Mouse (Mus musculus): Measurements from ENCODE around the gene Cyp4f37. TPM values are rescaled to one million over a fixed set of nuclear protein-coding genes. Genes with fewer than 3 reads are reported as not detected.
"Not testable (repeated sequence)": the region's sequence is repeated elsewhere in the genome, so short reads cannot be mapped to it uniquely, and the experiment has no call there.

The Cyp4f37 gene
- total RNA-seq (2018; cell fraction: chromatin; rRNA removed), result not detected
- under 1 TPM in 2 of 26 experiments, not detected in 24; 0.06 to 0.08 TPM for total RNA-seq (2018; cell fraction: cytosol; rRNA removed)
- total RNA-seq (2018; cell fraction: nucleus; rRNA removed), result not detected
- polyA plus RNA-seq (2018), result not detected in 3 replicates

DNA sequence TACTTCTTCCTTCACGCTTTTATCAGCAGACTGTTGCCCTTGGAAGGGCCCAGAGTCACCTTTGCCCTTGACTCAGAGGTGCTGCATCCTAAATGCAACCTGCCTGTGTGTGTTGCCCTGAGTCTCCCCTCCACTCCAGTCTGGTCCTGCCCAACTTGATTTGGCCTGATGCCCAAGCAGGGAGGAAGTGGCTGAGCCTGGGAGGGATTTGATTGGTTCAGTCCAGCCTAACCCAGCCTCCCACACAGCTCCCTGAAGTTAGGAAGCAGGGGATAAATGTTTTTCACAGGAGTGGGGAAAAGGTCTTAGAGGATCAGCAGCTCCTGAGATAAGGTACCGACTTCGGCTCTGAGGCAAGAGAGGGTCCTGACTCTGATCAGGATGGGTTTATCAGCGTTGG, at the start of gene Cyp4f37:
TSS of gene Cyp4f37 (plus strand) at position 292 of the 400 bp plus-strand sequence.
- not testable (repeated sequence) for H3K27ac ChIP-seq; H3K79me2 ChIP-seq (ENCODE audit: inconsistent target); H3K4me3 ChIP-seq (ENCODE audit: inconsistent target); H3K36me3 ChIP-seq (ENCODE audit: inconsistent target)
- WGBS (ENCODE audit: missing documents), result 74% methylated on average over 4 of the region's 4 CpGs

DNA sequence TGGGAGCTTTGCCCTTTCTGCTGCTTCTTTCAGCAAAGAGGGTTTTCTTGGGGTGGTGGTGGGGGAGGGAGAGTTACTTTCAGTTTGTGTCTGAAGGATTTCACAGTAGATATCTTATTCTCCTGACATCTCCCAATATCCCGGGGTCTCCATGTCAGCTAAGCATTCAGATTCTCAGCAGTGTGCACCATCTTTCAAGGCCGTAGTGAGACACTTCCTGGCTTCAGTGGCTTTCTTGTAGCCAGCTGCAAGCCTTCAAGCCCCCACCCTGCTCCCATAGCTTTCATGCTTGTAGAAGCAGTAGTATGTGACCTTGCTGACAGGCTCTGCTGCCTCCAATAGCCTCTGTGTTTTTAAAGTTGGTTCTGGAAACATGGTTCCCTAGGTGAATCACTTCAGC, 47.8 kb upstream of the Cyp4f37 start:
- not testable (repeated sequence) for H3K27ac ChIP-seq; H3K4me3 ChIP-seq (ENCODE audit: inconsistent target); H3K79me2 ChIP-seq (ENCODE audit: inconsistent target); H3K36me3 ChIP-seq (ENCODE audit: inconsistent target)
- WGBS (ENCODE audit: missing documents), result 72% methylated on average over 2 of the region's 2 CpGs

DNA sequence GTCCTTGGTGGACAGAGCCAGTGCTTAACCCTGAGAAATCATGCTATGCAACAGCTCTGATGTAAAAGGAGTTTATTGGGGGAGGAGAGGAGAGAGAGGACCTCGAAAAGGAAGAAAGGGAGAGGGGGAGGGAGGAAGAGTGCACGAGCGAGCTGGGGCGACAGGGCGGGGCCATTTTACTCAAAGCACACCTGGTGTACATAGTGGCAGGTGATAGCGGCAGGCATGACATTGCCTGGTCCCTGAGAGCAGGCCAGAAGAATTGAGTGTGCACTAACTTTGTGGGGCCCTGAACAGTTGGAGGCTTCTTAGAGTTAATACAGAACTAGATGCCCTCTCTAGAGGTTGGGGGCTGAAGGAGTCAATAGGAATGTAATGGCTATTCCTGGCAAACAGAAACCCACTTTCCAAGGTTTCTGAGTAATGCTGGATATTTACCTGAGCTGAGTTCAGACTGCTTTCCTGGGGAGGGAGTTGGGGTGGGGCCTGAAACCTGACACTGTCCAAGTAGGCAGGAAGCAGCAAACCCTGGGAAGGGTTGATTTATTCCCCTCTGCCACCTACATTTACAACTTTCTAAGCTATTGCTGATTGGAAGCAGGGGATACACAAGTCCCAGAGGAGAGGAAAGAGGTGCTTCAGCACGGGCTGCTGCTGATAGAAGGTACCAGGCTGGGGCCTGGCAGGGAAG, 43.5 kb upstream of the Cyp4f37 start:
- WGBS (ENCODE audit: missing documents), result 66% methylated on average over 7 of the region's 7 CpGs
- Histone ChIP-seq H3K27ac (no peak overlapping the region), H3K36me3 (ENCODE audit: inconsistent target) (no peaks in the 10 kb centered on the region), H3K79me2 (ENCODE audit: inconsistent target) (no peaks in the 10 kb centered on the region), H3K4me3 (ENCODE audit: inconsistent target) (no peak overlapping the region)

- Histone ChIP-seq H3K4me3 (ENCODE audit: inconsistent target) (no peak overlapping the region), H3K79me2 (ENCODE audit: inconsistent target) (no peaks in the 10 kb centered on the region), H3K36me3 (ENCODE audit: inconsistent target) (no peaks in the 10 kb centered on the region), H3K27ac (no peak overlapping the region)
- WGBS (ENCODE audit: missing documents), result 87% methylated on average over 18 of the region's 18 CpGs
These were observed 24.6 kb upstream of the Cyp4f37 start for GRCm38 (mm10) chr17:32596494-32596893.

- no peak overlapping the region for H3K4me3 ChIP-seq (ENCODE audit: inconsistent target)
- H3K36me3 ChIP-seq (ENCODE audit: inconsistent target), result no peaks in the 10 kb centered on the region
- peak overlapping the region; percentile 43 for H3K27ac ChIP-seq
- 6% methylated on average over 1 of the region's 1 CpGs for WGBS (ENCODE audit: missing documents)
- no peaks in the 10 kb centered on the region for H3K79me2 ChIP-seq (ENCODE audit: inconsistent target)
These were observed 13.1 kb upstream of the Cyp4f37 start for GRCm38 (mm10) chr17:32608055-32608454.

DNA sequence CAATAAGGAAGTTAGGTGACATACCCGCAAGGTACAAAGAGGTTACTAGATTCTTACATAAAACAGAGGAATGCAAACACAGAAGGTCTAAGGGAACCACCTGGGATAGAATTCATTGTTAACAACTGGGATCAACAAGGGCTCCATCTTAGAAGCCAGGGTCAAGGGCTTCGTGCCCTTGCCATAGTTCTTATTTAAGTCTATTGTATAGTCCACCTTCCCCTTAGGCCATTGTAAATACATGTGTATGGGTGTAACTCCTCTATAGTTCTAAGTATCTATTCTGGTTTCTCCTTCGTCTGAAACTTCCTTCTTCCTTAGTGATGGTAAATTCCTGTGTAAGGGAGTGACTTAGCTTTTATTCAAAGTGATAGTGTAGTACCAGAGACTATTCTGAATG, 10.9 kb upstream of the Cyp4f37 start:
- H3K36me3 ChIP-seq (ENCODE audit: inconsistent target); H3K79me2 ChIP-seq (ENCODE audit: inconsistent target); H3K4me3 ChIP-seq (ENCODE audit: inconsistent target); H3K27ac ChIP-seq: not testable (repeated sequence)
- 65% methylated on average over 3 of the region's 3 CpGs for WGBS (ENCODE audit: missing documents)

DNA sequence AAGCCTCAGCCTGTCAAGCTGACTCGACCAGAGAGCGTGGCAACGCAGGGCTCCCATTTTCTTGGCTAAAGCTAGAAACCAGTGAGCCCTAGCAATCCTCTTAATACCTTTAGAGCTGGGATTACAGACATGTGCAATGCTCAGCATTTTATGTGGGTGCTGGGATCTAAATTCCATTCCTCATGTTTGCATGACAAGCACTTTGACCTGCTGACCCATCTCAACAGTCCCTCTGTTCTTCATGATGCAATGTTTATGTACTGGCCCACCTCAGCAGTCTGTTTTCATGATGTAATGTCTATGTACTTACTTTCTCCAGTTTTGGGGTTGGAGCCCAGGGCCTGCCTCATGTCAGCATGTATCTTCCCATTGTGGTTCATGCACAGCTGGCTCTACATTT, 10.2 kb upstream of the Cyp4f37 start:
- no peak overlapping the region for H3K4me3 ChIP-seq (ENCODE audit: inconsistent target)
- H3K79me2 ChIP-seq (ENCODE audit: inconsistent target), result no peaks in the 10 kb centered on the region
- no peaks in the 10 kb centered on the region for H3K36me3 ChIP-seq (ENCODE audit: inconsistent target)
- 88% methylated on average over 3 of the region's 3 CpGs for WGBS (ENCODE audit: missing documents)
- no peak overlapping the region for H3K27ac ChIP-seq

DNA sequence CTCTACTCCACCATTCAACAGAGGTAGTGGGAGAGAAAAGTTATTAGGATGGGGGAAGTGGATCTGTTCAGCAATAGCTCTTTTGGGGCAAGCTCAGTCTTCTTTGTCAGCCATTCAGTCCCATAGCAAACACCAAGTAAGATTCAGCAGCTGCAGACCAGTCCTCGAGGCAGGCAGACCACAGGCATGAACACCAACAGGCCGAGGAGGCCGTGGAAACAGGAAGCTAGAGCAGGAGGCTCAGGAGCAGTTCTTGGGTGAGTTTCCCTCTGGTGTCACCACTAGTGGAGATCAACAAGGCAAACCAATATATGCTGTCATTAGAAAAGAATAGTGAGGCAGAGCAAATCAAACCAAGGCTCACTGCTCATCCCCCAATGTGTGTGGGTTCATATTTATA, 8.7 kb upstream of the Cyp4f37 start:
- H3K4me3 ChIP-seq (ENCODE audit: inconsistent target), result no peak overlapping the region
- no peaks in the 10 kb centered on the region for H3K36me3 ChIP-seq (ENCODE audit: inconsistent target)
- H3K79me2 ChIP-seq (ENCODE audit: inconsistent target), result no peaks in the 10 kb centered on the region
- H3K27ac ChIP-seq, result no peak overlapping the region
- WGBS (ENCODE audit: missing documents), result 7% methylated on average over 3 of the region's 3 CpGs

DNA sequence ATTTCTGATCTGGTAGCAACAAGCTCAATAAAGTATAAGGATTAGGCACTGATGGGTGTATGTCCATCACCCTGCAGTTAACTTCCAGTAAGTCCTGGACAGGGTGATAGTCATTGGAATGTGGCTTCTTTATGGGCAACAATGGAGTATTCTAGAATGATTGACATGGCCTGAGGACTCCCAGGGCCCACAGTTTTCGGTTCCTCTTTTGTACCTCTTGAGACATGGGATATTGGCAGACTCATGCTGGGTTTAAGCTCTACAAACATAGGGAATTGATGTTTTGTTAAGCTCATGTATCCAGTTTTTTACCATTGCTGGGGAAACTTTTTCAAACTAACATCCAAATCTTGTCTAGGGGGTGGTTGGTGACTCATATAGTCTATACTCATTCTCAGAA, 3.9 kb upstream of the Cyp4f37 start:
- no peak overlapping the region for H3K4me3 ChIP-seq (ENCODE audit: inconsistent target)
- WGBS (ENCODE audit: missing documents), result 25% methylated on average over 1 of the region's 1 CpGs
- no peaks in the 10 kb centered on the region for H3K79me2 ChIP-seq (ENCODE audit: inconsistent target)
- H3K27ac ChIP-seq, result no peak overlapping the region
- H3K36me3 ChIP-seq (ENCODE audit: inconsistent target), result no peaks in the 10 kb centered on the region

DNA sequence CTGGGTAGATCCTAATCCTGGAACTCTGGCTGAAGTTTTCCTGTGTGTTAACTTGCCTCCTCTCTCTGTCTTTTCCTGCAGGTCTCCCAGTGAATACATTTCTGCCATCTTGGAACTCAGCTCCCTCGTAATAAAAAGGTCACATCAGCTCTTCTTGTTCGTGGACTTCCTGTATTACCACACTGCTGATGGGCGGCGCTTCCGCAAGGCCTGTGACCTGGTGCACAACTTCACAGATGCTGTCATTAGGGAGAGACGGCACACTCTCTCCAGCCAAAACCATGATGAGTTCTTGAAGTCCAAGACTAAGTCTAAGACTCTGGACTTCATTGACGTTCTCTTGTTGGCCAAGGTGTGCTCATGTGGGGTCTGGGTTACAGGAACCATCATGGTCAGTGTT, 8.6 kb downstream of the Cyp4f37 start:
- H3K27ac ChIP-seq; H3K36me3 ChIP-seq (ENCODE audit: inconsistent target); H3K4me3 ChIP-seq (ENCODE audit: inconsistent target); H3K79me2 ChIP-seq (ENCODE audit: inconsistent target): not testable (repeated sequence)
- WGBS (ENCODE audit: missing documents), result 58% methylated on average over 7 of the region's 7 CpGs

- Histone ChIP-seq H3K4me3 (ENCODE audit: inconsistent target) (no peak overlapping the region), H3K79me2 (ENCODE audit: inconsistent target) (no peaks in the 10 kb centered on the region), H3K27ac (no peak overlapping the region), H3K36me3 (ENCODE audit: inconsistent target) (no peaks in the 10 kb centered on the region)
- 64% methylated on average over 3 of the region's 3 CpGs for WGBS (ENCODE audit: missing documents)
These were observed 10.8 kb downstream of the Cyp4f37 start for GRCm38 (mm10) chr17:32631936-32632335.

DNA sequence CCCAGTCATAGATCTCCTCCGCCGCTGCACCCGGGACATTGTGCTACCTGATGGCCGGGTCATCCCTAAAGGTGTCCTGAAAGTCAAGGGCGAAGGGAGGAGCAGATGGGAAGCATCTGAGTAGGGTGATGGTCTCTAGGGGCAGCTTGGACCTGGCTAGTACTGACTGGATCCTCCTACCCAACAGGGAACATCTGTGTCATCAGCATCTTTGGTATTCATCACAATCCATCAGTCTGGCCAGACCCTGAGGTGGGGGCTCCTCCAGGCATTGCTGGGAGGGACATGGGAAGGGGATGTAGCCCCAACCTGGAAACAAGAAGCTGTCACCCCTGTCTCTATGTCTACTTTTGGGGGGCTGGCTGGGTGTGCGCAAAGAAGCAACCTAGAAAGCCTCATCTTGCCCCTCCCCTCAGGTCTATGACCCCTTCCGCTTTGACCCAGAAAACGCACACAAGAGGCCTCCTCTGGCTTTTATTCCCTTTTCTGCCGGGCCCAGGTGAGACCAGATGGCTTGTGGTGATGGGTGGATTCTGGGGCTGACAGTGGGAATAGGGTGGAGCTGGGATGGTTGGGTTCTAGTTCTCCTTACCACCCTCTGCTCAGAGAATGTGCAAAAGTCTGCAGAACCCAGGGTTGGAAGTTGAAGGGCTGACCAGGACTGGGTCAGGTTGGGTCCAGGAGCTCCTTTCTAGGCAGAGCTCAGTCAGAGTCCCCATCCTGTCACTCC, 13.3 kb downstream of the Cyp4f37 start:
- peak overlapping the region; percentile 5; the same call in 1 of the 2 replicates for H3K4me3 ChIP-seq (ENCODE audit: inconsistent target)
- not testable (repeated sequence) for H3K27ac ChIP-seq; H3K79me2 ChIP-seq (ENCODE audit: inconsistent target); H3K36me3 ChIP-seq (ENCODE audit: inconsistent target)
- 75% methylated on average over 4 of the region's 9 CpGs for WGBS (ENCODE audit: missing documents)

GRCm38 (mm10) chr17:32634972-32635314, 13.8 kb downstream of the Cyp4f37 start:
- Histone ChIP-seq H3K79me2 (ENCODE audit: inconsistent target) (no peaks in the 10 kb centered on the region), H3K4me3 (ENCODE audit: inconsistent target) (peak overlapping the region; percentile 5), H3K27ac (no peak overlapping the region), H3K36me3 (ENCODE audit: inconsistent target) (no peaks in the 10 kb centered on the region)
- 2% methylated on average over 17 of the region's 17 CpGs for WGBS (ENCODE audit: missing documents)

DNA sequence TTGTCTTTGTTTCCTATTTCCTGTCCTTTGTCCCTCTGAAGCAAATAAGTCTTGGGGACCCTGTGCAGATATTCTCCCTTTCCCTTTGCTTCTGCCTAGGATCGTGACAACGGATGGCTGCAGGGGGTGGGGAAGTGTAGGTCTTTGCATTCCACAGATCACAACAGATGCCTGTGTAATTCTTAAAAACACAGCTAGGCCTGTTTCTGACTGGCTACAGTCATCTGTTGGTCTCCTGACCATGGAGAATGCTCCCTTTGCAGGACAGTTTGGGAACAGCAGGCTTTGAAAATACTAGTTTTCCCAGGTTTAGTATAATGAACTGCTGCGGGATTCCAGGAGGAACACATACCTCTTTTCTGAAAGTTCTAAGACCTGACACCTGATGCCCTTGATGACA, 15.2 kb downstream of the Cyp4f37 start:
- Histone ChIP-seq H3K79me2 (ENCODE audit: inconsistent target) (no peaks in the 10 kb centered on the region), H3K36me3 (ENCODE audit: inconsistent target) (no peaks in the 10 kb centered on the region), H3K4me3 (ENCODE audit: inconsistent target) (no peak overlapping the region), H3K27ac (no peak overlapping the region)
- 71% methylated on average over 3 of the region's 3 CpGs for WGBS (ENCODE audit: missing documents)

DNA sequence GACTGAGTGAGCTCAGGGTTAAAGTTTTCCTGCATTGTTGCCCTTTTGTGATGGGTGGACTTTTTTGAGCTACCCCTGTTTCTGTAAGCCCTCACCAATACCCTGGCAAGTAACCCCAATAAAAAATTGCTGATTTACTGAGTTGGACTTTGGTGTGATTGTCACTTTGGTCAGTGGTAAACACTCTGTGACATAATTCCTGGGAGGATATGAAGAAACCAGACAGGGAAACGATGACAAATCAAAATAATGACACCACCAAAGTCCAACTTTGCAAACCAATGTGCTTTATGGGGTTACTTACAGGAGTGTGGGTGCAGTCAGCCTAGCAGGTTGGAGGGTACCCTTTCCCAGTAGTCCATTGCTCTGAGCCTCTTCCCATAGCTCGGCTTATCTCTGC, 16.0 kb downstream of the Cyp4f37 start:
- Histone ChIP-seq H3K79me2 (ENCODE audit: inconsistent target) (no peaks in the 10 kb centered on the region), H3K27ac (no peak overlapping the region), H3K4me3 (ENCODE audit: inconsistent target) (no peak overlapping the region), H3K36me3 (ENCODE audit: inconsistent target) (no peaks in the 10 kb centered on the region)
- WGBS (ENCODE audit: missing documents), result 70% methylated on average over 2 of the region's 2 CpGs

All from macrophage (primary cell).